Mouse (Mus musculus) midbrain, embryonic 14.5 days (tissue): ENCODE results near the gene Stat6. TPM values are rescaled to one million over a fixed set of nuclear protein-coding genes. Genes with fewer than 3 reads are reported as not detected.

Experiments
- ATAC-seq: fragments of 200-750 bp; cut with Nextera tagmentation; 2 replicates; pipeline ENCODE4 v1.8.0; 2017; ENCODE audit warnings: moderate number of reproducible peaks, moderate library complexity; ENCODE audit not compliant: low FRiP score, low TSS enrichment
- DNase-seq: peaks from one replicate; pipeline ENCODE4 v3.0.0-alpha.2; 2015
- H3K27ac ChIP-seq: fragments of 300-500 bp; sonication (generic); replicated peaks from 2 replicates; pipeline ENCODE4 v1.5.1; 2014; ENCODE audit warnings: mild to moderate bottlenecking, low read depth, low read length, moderate library complexity
- H3K27me3 ChIP-seq: fragments of 300-500 bp; sonication (generic); 2 replicates; pipeline ENCODE4 v1.6.1; 2014; ENCODE audit warnings: low read length, control low read depth, mixed read lengths; ENCODE audit not compliant: control insufficient read depth, insufficient read depth
- H3K36me3 ChIP-seq: fragments of 300-500 bp; sonication (generic); 2 replicates; pipeline ENCODE4 v1.6.1; 2014; ENCODE audit warnings: low read length, control low read depth; ENCODE audit not compliant: control insufficient read depth, insufficient read depth
- H3K4me1 ChIP-seq: fragments of 300-500 bp; sonication (generic); 2 replicates; pipeline ENCODE4 v1.6.1; 2014; ENCODE audit warnings: mild to moderate bottlenecking, antibody characterized with exemption, low read length, control low read depth; ENCODE audit not compliant: control insufficient read depth, insufficient read depth
- H3K4me2 ChIP-seq: fragments of 300-500 bp; sonication (generic); 2 replicates; pipeline ENCODE4 v1.6.1; 2014; ENCODE audit warnings: mild to moderate bottlenecking, low read length, moderate library complexity
- H3K4me3 ChIP-seq: fragments of 300-500 bp; sonication (generic); replicated peaks from 2 replicates; pipeline ENCODE4 v1.5.1; 2014; ENCODE audit warnings: low read depth, low read length
- H3K9ac ChIP-seq: fragments of 300-500 bp; sonication (generic); replicated peaks from 2 replicates; pipeline ENCODE4 v1.6.1; 2014; ENCODE audit warnings: mild to moderate bottlenecking, low read length, moderate library complexity
- H3K9me3 ChIP-seq: fragments of 300-500 bp; sonication (generic); 2 replicates; pipeline ENCODE4 v1.6.1; 2016; ENCODE audit warnings: low read length, control low read depth, mixed read lengths; ENCODE audit not compliant: control insufficient read depth
- WGBS: fragments of 180-500 bp; shearing (Covaris S2); extraction: QIAGEN DNeasy Blood & Tissue Kit; methylation state at CpG from one replicate; pipeline ENCODE4 v1.1.7; 2014; 5-methylcytosine and 5-hydroxymethylcytosine counted together
- polyA plus RNA-seq: library from polyadenylated mRNA; unstranded; fragments of >200 nt; fragmentation: Nextera tagmentation; extraction: Ambion mirVana; gene quantifications from 2 replicates; pipeline ENCODE4 v1.2.1, GENCODE M21; 2014

Gene Stat6
- polyA plus RNA-seq, 1 experiment from 2014 or later: 4.0 TPM

GRCm38 (mm10) chr10:127705783-127706182 lies 63.0 kb downstream of the Stat6 start:
- Histone ChIP-seq H3K36me3 (no peaks in the 10 kb centered on the region), H3K4me2 (no peak overlapping the region), H3K27me3 (no peaks in the 10 kb centered on the region), H3K9me3 (no peaks in the 10 kb centered on the region), H3K27ac (no peak overlapping the region), H3K4me1 (no peaks in the 10 kb centered on the region), H3K4me3 (no peak overlapping the region), H3K9ac (no peak overlapping the region)
- WGBS: 94% methylated on average over 4 of the region's 4 CpGs
- ATAC-seq (no peak), DNase-seq (no peak)

GRCm38 (mm10) chr10:127707721-127708120 lies 64.9 kb downstream of the Stat6 start:
- DNase-seq: no peak
- no peak for ATAC-seq
- H3K9me3 ChIP-seq: no peaks in the 10 kb centered on the region
- H3K27ac ChIP-seq: no peak overlapping the region
- H3K4me1 ChIP-seq: no peaks in the 10 kb centered on the region
- WGBS: 92% methylated on average over 7 of the region's 7 CpGs
- H3K4me2 ChIP-seq: no peak overlapping the region
- no peak overlapping the region for H3K4me3 ChIP-seq
- no peaks in the 10 kb centered on the region for H3K36me3 ChIP-seq
- H3K27me3 ChIP-seq: no peaks in the 10 kb centered on the region
- H3K9ac ChIP-seq: no peak overlapping the region

- no peaks in the 10 kb centered on the region for H3K36me3 ChIP-seq
- H3K27me3 ChIP-seq: no peaks in the 10 kb centered on the region
- no peak overlapping the region for H3K27ac ChIP-seq
- H3K9me3 ChIP-seq: no peaks in the 10 kb centered on the region
- 89% methylated on average over 3 of the region's 3 CpGs for WGBS
- ATAC-seq: no peak
- no peak overlapping the region for H3K4me3 ChIP-seq
- H3K4me2 ChIP-seq: no peak overlapping the region
- no peak overlapping the region for H3K9ac ChIP-seq
- no peak for DNase-seq
- H3K4me1 ChIP-seq: no peaks in the 10 kb centered on the region
Observed at GRCm38 (mm10) chr10:127708850-127709370, 66.1 kb downstream of the Stat6 start.

GRCm38 (mm10) chr10:127710331-127710730 lies 67.5 kb downstream of the Stat6 start:
- Histone ChIP-seq H3K36me3 (no peaks in the 10 kb centered on the region), H3K4me2 (no peak overlapping the region), H3K27ac (no peak overlapping the region), H3K4me1 (no peaks in the 10 kb centered on the region), H3K9me3 (no peaks in the 10 kb centered on the region), H3K9ac (no peak overlapping the region), H3K27me3 (no peaks in the 10 kb centered on the region), H3K4me3 (no peak overlapping the region)
- ATAC-seq: no peak
- no peak for DNase-seq
- 89% methylated on average over 13 of the region's 13 CpGs for WGBS

Other genes starting within 250 kb of the Stat6 start
- gene Stac3, start 141.3 kb upstream of the Stat6 start, polyA plus RNA-seq: 0.32 and 1.0 TPM in 2 replicates
- 14.2 and 18.6 TPM in 2 replicates for gene Ndufa4l2, start 128.0 kb upstream of the Stat6 start, polyA plus RNA-seq
- 48.9 and 50.7 TPM in 2 replicates for gene Shmt2, start 120.5 kb upstream of the Stat6 start, polyA plus RNA-seq
- gene Nxph4, start 108.4 kb upstream of the Stat6 start, polyA plus RNA-seq: 106 and 134 TPM in 2 replicates
- 110 and 131 TPM in 2 replicates for gene Lrp1, start 21.8 kb upstream of the Stat6 start, polyA plus RNA-seq
- 2.6 and 3.5 TPM in 2 replicates for gene Nemp1, start 23.9 kb downstream of the Stat6 start, polyA plus RNA-seq
- gene Nab2, start 25.6 kb downstream of the Stat6 start, polyA plus RNA-seq: 0.93 and 1.2 TPM in 2 replicates
- gene Myo1a, start 62.2 kb downstream of the Stat6 start, polyA plus RNA-seq: 0.62 TPM in 1 of 2 replicates, not detected in the other
- gene Tac2, start 81.5 kb downstream of the Stat6 start, polyA plus RNA-seq: not detected in 2 replicates
- 5.5 and 6.2 TPM in 2 replicates for gene Zbtb39, start 96.6 kb downstream of the Stat6 start, polyA plus RNA-seq
- 0.53 and 0.67 TPM in 2 replicates for gene Gpr182, start 108.7 kb downstream of the Stat6 start, polyA plus RNA-seq
- gene Rdh1, start 116.7 kb downstream of the Stat6 start, polyA plus RNA-seq: 0.07 TPM in 1 of 2 replicates, not detected in the other
- not detected in 2 replicates for gene Rdh16f1, start 116.8 kb downstream of the Stat6 start, polyA plus RNA-seq
- gene Rdh9, start 133.4 kb downstream of the Stat6 start, polyA plus RNA-seq: 0.13 and 0.22 TPM in 2 replicates
- gene Rdh16, start 158.2 kb downstream of the Stat6 start, polyA plus RNA-seq: 0.07 TPM in 1 of 2 replicates, not detected in the other
- not detected in 2 replicates for gene Rdh19, start 206.9 kb downstream of the Stat6 start, polyA plus RNA-seq
- gene Rdh16f2, start 223.5 kb downstream of the Stat6 start, polyA plus RNA-seq: not detected in 2 replicates
- gene Rdh7, start 245.8 kb downstream of the Stat6 start, polyA plus RNA-seq: not detected in 2 replicates